Mouse (Mus musculus): Measurements from ENCODE around the gene Zscan25. TPM values are rescaled to one million over a fixed set of nuclear protein-coding genes. Genes with fewer than 3 reads are reported as not detected.
"Not testable (repeated sequence)": the region's sequence is repeated elsewhere in the genome, so short reads cannot be mapped to it uniquely, and the experiment has no call there.

Gene Zscan25
- polyA plus RNA-seq, 1 experiment from 2014 or later: 0.66 TPM

- not testable (repeated sequence) for H3K27me3 ChIP-seq; H3K4me3 ChIP-seq (replicated peaks); H3K9me3 ChIP-seq; ATAC-seq (ENCODE audit: low FRiP score); H3K36me3 ChIP-seq (replicated peaks); H3K9ac ChIP-seq; H3K4me1 ChIP-seq; H3K4me2 ChIP-seq; H3K27ac ChIP-seq
- WGBS: 67% methylated on average over 4 of the region's 4 CpGs
Observed at GRCm38 (mm10) chr5:145301796-145302195, 21.5 kb downstream of the Zscan25 start.

- Histone ChIP-seq H3K36me3 (replicated peaks) (no peaks in the 10 kb centered on the region), H3K9ac (no peak overlapping the region), H3K4me3 (replicated peaks) (no peak overlapping the region), H3K9me3 (no peaks in the 10 kb centered on the region), H3K27ac (no peak overlapping the region), H3K4me1 (no peaks in the 10 kb centered on the region), H3K27me3 (no peaks in the 10 kb centered on the region), H3K4me2 (no peak overlapping the region)
- WGBS: 61% methylated on average over 1 of the region's 1 CpGs
- ATAC-seq (ENCODE audit: low FRiP score): no peak
Observed at GRCm38 (mm10) chr5:145302424-145302823, 22.1 kb downstream of the Zscan25 start.

GRCm38 (mm10) chr5:145306953-145307352 is 26.7 kb downstream of the Zscan25 start:
- H3K36me3 ChIP-seq (replicated peaks); H3K9ac ChIP-seq; H3K27ac ChIP-seq; ATAC-seq (ENCODE audit: low FRiP score); H3K9me3 ChIP-seq; H3K4me2 ChIP-seq; H3K4me1 ChIP-seq; H3K4me3 ChIP-seq (replicated peaks); H3K27me3 ChIP-seq: not testable (repeated sequence)
- 93% methylated on average over 4 of the region's 4 CpGs for WGBS

- not testable (repeated sequence) for H3K36me3 ChIP-seq (replicated peaks); H3K27ac ChIP-seq; H3K27me3 ChIP-seq; H3K4me3 ChIP-seq (replicated peaks); H3K9ac ChIP-seq; H3K9me3 ChIP-seq; H3K4me1 ChIP-seq; ATAC-seq (ENCODE audit: low FRiP score); H3K4me2 ChIP-seq
- WGBS: 80% methylated on average over 3 of the region's 3 CpGs
Observed at GRCm38 (mm10) chr5:145307811-145308210, 27.5 kb downstream of the Zscan25 start.

- H3K4me1 ChIP-seq: no peaks in the 10 kb centered on the region
- H3K9ac ChIP-seq: no peak overlapping the region
- H3K36me3 ChIP-seq (replicated peaks): no peaks in the 10 kb centered on the region
- no peak overlapping the region for H3K27ac ChIP-seq
- no peak overlapping the region for H3K4me2 ChIP-seq
- ATAC-seq (ENCODE audit: low FRiP score): no peak
- H3K27me3 ChIP-seq: no peaks in the 10 kb centered on the region
- peaks cover 11% of the 10 kb centered on the region; the same call in 1 of the 2 replicates for H3K9me3 ChIP-seq
- no peak overlapping the region for H3K4me3 ChIP-seq (replicated peaks)
Observed at GRCm38 (mm10) chr5:145313845-145314244, 33.5 kb downstream of the Zscan25 start.

GRCm38 (mm10) chr5:145317141-145317540 is 36.8 kb downstream of the Zscan25 start:
- Histone ChIP-seq H3K4me2 (no peak overlapping the region), H3K27me3 (no peaks in the 10 kb centered on the region), H3K27ac (no peak overlapping the region), H3K36me3 (replicated peaks) (no peaks in the 10 kb centered on the region), H3K4me3 (replicated peaks) (no peak overlapping the region), H3K4me1 (no peaks in the 10 kb centered on the region), H3K9ac (no peak overlapping the region), H3K9me3 (0 out of 2 replicates have a peak, but pooled peaks cover 8% of the 10 kb centered on the region)
- 90% methylated on average over 1 of the region's 1 CpGs for WGBS
- ATAC-seq (ENCODE audit: low FRiP score): no peak

- H3K4me1 ChIP-seq; H3K27me3 ChIP-seq; H3K4me3 ChIP-seq (replicated peaks); H3K36me3 ChIP-seq (replicated peaks); H3K9ac ChIP-seq; ATAC-seq (ENCODE audit: low FRiP score); H3K4me2 ChIP-seq; H3K27ac ChIP-seq: not testable (repeated sequence)
- H3K9me3 ChIP-seq: peaks cover 20% of the 10 kb centered on the region; the same call in 1 of the 2 replicates
Observed at GRCm38 (mm10) chr5:145338756-145339155, 58.5 kb downstream of the Zscan25 start.

Other genes starting within 250 kb of the Zscan25 start
- not detected in 2 replicates for gene Gm4871, start 247.7 kb upstream of the Zscan25 start, polyA plus RNA-seq (2016; fragmentation: Nextera tagmentation; extraction: Ambion mirVana)
- gene 1700018F24Rik, start 237.5 kb upstream of the Zscan25 start, polyA plus RNA-seq (2016; fragmentation: Nextera tagmentation; extraction: Ambion mirVana): not detected in 2 replicates
- 168 and 174 TPM in 2 replicates for gene Arpc1a, start 196.7 kb upstream of the Zscan25 start, polyA plus RNA-seq (2016; fragmentation: Nextera tagmentation; extraction: Ambion mirVana)
- not detected in 2 replicates for gene Kpna7, start 196.5 kb upstream of the Zscan25 start, polyA plus RNA-seq (2016; fragmentation: Nextera tagmentation; extraction: Ambion mirVana)
- gene Arpc1b, start 166.3 kb upstream of the Zscan25 start, polyA plus RNA-seq (2016; fragmentation: Nextera tagmentation; extraction: Ambion mirVana): 52.2 and 65.6 TPM in 2 replicates
- 154 and 155 TPM in 2 replicates for gene Pdap1, start 140.3 kb upstream of the Zscan25 start, polyA plus RNA-seq (2016; fragmentation: Nextera tagmentation; extraction: Ambion mirVana)
- gene Bud31, start 140.1 kb upstream of the Zscan25 start, polyA plus RNA-seq (2016; fragmentation: Nextera tagmentation; extraction: Ambion mirVana): 225 and 235 TPM in 2 replicates
- 19.5 and 20.3 TPM in 2 replicates for gene Ptcd1, start 113.4 kb upstream of the Zscan25 start, polyA plus RNA-seq (2016; fragmentation: Nextera tagmentation; extraction: Ambion mirVana)
- gene Cpsf4, start 113.3 kb upstream of the Zscan25 start, polyA plus RNA-seq (2016; fragmentation: Nextera tagmentation; extraction: Ambion mirVana): 65.7 and 69.5 TPM in 2 replicates
- 523 and 541 TPM in 2 replicates for gene Atp5j2, start 88.4 kb upstream of the Zscan25 start, polyA plus RNA-seq (2016; fragmentation: Nextera tagmentation; extraction: Ambion mirVana)
- gene Zkscan14, start 78.6 kb upstream of the Zscan25 start, polyA plus RNA-seq (2016; fragmentation: Nextera tagmentation; extraction: Ambion mirVana): 8.0 and 9.0 TPM in 2 replicates
- 19.6 and 21.4 TPM in 2 replicates for gene Zkscan5, start 75.9 kb upstream of the Zscan25 start, polyA plus RNA-seq (2016; fragmentation: Nextera tagmentation; extraction: Ambion mirVana)
- gene Zfp655, start 48.8 kb upstream of the Zscan25 start, polyA plus RNA-seq (2016; fragmentation: Nextera tagmentation; extraction: Ambion mirVana): 37.4 and 38.0 TPM in 2 replicates
- gene Cyp3a57, start 64.8 kb downstream of the Zscan25 start, polyA plus RNA-seq (2016; fragmentation: Nextera tagmentation; extraction: Ambion mirVana): not detected in 2 replicates
- not detected in 2 replicates for gene Cyp3a16, start 189.2 kb downstream of the Zscan25 start, polyA plus RNA-seq (2016; fragmentation: Nextera tagmentation; extraction: Ambion mirVana)